Mouse (Mus musculus) stomach, embryonic 14.5 days (tissue): ENCODE measurements at regions not wholly inside any gene's neighbourhood (a gene's known extent, or its start where the extent isn't known, plus 50 kb on each side); places are given as distances from the start of the nearest gene placed in this dataset.

Source experiments
- ATAC-seq: fragments of 200-750 bp; cut with Nextera tagmentation; 2 replicates; pipeline ENCODE4 v1.8.0; 2017; ENCODE audit warnings: low read depth, moderate TSS enrichment; ENCODE audit not compliant: insufficient number of reproducible peaks, insufficient read depth, low FRiP score
- H3K27ac ChIP-seq: fragments of 300-500 bp; sonication (generic); 2 replicates; pipeline ENCODE4 v1.5.1; 2014; ENCODE audit warnings: mild to moderate bottlenecking, low read length, moderate library complexity, mixed read lengths
- H3K27me3 ChIP-seq: fragments of 300-500 bp; sonication (generic); 2 replicates; pipeline ENCODE4 v1.6.1; 2014; ENCODE audit warnings: low read length, control low read depth, mixed read lengths; ENCODE audit not compliant: control insufficient read depth, insufficient read depth
- H3K36me3 ChIP-seq: fragments of 300-500 bp; sonication (generic); 2 replicates; pipeline ENCODE4 v1.6.1; 2014; ENCODE audit warnings: mild to moderate bottlenecking, control low read depth, low read length, moderate library complexity, mixed read lengths; ENCODE audit not compliant: control insufficient read depth, insufficient read depth
- H3K4me1 ChIP-seq: fragments of 300-500 bp; sonication (generic); 2 replicates; pipeline ENCODE4 v1.6.1; 2014; ENCODE audit warnings: low read length, control low read depth, mixed read lengths; ENCODE audit not compliant: control insufficient read depth, insufficient read depth
- H3K4me2 ChIP-seq: fragments of 300-500 bp; sonication (generic); replicated peaks from 2 replicates; pipeline ENCODE4 v1.6.1; 2014; ENCODE audit warnings: low read depth, low read length, control low read depth
- H3K4me3 ChIP-seq: fragments of 300-500 bp; sonication (generic); 2 replicates; pipeline ENCODE4 v1.5.1; 2014; ENCODE audit warnings: low read depth, low read length, control low read depth
- H3K9ac ChIP-seq: fragments of 300-500 bp; sonication (generic); replicated peaks from 2 replicates; pipeline ENCODE4 v1.6.1; 2014; ENCODE audit warnings: low read depth, mild to moderate bottlenecking, control low read depth, low read length, moderate library complexity, mixed read lengths
- H3K9me3 ChIP-seq: fragments of 300-500 bp; sonication (generic); 2 replicates; pipeline ENCODE4 v1.6.1; 2016; ENCODE audit warnings: low read depth, low read length, control low read depth; ENCODE audit not compliant: control insufficient read depth
- WGBS: fragments of 180-500 bp; shearing (Covaris S2); extraction: QIAGEN DNeasy Blood & Tissue Kit; methylation state at CpG from one replicate; pipeline ENCODE4 v1.1.7; 2014; 5-methylcytosine and 5-hydroxymethylcytosine counted together

DNA sequence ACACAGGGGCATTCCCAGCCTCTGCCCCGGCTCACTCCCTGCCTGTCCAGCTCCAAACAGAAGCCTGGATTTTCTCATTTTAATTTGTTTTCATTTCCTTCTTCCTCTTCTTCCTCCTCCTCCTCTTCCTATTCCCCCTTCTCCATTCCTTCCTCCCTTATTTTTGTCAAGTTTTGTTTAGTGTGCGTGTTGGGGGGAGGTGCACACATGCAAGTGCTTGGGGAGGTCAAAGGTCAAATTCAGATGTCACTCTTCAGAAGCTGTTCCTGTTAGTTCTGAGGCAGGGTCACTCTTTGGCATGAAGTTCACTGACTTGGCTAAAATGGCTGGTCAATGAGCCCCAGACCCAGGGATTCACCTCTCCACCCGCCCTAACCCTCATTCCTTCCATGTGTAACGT is 85.1 kb downstream of the Micall2 start:
- no peak for ATAC-seq
- no peaks in the 10 kb centered on the region for H3K4me1 ChIP-seq
- H3K27ac ChIP-seq: no peak overlapping the region
- no peaks in the 10 kb centered on the region for H3K27me3 ChIP-seq
- H3K36me3 ChIP-seq: no peaks in the 10 kb centered on the region
- H3K9ac ChIP-seq: no peak overlapping the region
- no peaks in the 10 kb centered on the region for H3K9me3 ChIP-seq
- 44% methylated on average over 4 of the region's 4 CpGs for WGBS
- H3K4me3 ChIP-seq: no peak overlapping the region
- H3K4me2 ChIP-seq: no peak overlapping the region
